Mouse (Mus musculus) adrenal gland, postnatal 14 days (tissue): ENCODE results near the gene Med18. TPM values are rescaled to one million over a fixed set of nuclear protein-coding genes. Genes with fewer than 3 reads are reported as not detected.
"Not testable (repeated sequence)": the region's sequence is repeated elsewhere in the genome, so short reads cannot be mapped to it uniquely, and the experiment has no call there.

ENCODE experiments used
- DNase-seq: peaks from one replicate; pipeline ENCODE4 v3.0.0; 2021; ENCODE audit warnings: mixed read lengths
- total RNA-seq: library from RNA; stranded (reverse); gene quantifications from 2 replicates; pipeline ENCODE4 v1.2.3, GENCODE M21; 2021

Gene Med18
- total RNA-seq, 1 experiment from 2014 or later, result 7.8 TPM

GRCm38 (mm10) chr4:132421923-132422782 is 41.6 kb downstream of the Med18 start, which contains the start of gene Phactr4:
Phactr4 (minus strand) TSS chr4:132422489.
- peak; percentile 99 for DNase-seq

DNA sequence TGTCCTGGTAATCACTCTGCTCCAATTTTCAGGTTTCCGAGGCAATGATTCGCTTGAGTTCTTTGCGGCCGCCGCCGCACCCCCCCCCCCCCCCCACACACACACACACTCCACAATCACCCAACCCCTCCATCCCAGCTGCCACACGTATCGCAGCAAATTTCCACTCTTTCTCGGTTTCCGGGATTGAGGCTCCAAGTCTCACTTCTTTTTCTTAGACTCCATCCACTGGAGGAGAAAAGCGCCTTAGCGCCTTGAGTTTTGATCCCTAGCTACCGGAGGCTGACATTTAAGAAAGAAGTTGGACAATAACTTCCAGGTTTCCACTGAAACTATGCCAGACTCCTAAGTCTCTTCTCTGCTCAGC is 42.2 kb downstream of the Med18 start:
- DNase-seq, result peak; percentile 46

- no peak for DNase-seq
Observed at GRCm38 (mm10) chr4:132420471-132420870, 43.2 kb downstream of the Med18 start.

- DNase-seq, result no peak
Observed at GRCm38 (mm10) chr4:132415966-132416365, 47.8 kb downstream of the Med18 start.

DNA sequence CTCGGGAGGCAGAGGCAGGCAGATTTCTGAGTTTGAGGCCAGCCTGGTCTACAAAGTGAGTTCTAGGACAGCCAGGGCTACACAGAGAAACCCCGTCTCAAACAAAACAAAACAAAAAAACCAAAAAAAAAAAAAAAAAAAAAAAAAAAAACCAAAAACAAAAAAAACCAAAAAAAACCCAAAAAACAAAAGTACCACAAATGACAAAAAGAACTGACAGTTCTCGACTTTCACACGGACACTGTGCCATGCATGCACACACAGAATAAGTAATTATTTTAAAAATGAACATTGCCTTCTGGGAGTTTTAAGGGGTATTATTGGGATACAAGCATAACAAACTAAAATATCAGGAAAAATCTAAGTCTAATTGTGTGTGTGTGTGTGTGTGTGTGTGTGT is 50.5 kb downstream of the Med18 start:
- not testable (repeated sequence) for DNase-seq

DNA sequence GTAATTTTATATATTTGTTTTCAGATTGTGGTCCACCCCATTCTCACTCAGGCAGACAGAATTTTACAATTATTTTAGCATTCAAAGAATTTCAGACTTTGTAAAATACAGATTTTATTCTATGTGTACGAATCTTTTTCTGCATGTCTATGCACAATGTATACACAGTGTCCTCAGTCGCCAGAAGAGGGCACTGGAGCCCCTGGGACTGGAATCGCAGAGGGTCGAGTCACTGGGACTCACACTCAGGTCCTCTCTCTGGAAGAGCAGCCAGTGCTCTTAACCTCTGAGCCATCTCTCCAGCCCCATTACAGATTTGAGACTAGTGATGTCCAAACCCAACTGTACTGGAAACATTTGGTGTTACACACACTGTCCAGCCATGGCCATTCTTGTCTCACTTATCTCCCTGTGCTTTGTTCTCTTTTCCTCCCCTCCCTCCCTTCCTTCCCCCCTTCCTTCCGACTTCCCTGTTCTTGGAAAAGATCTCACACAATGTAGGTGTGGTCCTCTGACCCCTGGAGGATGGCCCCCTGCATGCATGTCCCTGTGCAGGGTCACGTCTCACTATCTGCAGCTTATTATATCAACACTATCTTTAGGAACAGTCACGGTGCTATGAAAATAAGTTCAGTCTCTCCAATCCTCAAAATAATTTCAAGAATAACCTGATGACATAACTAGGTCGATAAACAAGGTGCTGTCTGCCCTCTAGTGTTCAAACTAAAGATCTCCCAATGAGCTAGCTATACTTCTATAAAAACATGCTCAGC is 52.2 kb downstream of the Med18 start:
- DNase-seq, result peak; percentile 51

DNA sequence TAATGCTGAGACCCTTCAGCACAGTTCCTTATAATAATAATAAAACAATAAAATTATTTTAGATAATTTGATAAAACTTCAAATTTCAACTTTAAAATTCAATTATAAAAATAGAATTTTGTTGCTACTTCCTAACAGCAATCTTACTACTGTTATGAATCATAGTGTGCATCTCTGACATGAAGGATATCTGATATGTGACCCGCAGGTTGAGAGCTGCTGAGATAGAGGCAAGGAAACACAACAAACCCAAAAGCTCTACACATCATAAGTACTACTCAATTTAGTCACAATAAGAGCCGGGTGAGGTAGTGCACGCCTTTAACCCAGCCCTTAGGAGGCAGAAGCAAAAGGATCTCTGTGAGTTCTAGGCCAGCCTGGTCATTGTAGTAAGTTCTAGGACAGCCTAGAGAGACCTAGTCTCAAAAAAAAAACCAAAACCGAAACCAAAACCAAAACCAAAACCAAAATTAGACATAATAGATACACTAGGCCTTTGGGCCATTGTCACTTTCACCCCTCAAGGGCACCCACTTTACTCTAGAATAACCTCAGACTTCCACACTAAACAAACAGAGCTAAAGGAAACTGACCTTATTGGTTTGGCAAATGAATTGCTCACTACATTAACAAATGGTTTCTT is 54.0 kb downstream of the Med18 start:
- no peak for DNase-seq

Other genes with a start within 250 kb of the Med18 start
- gene Gmeb1, start 202.3 kb downstream of the Med18 start, total RNA-seq, result 16.2 and 17.3 TPM in 2 replicates
- gene Taf12, start 189.5 kb downstream of the Med18 start, total RNA-seq, result 27.3 and 31.3 TPM in 2 replicates
- 0.93 and 3.5 TPM in 2 replicates for gene Rab42, start 160.5 kb downstream of the Med18 start, total RNA-seq
- 33.2 and 35.3 TPM in 2 replicates for gene Trnau1ap, start 134.4 kb downstream of the Med18 start, total RNA-seq
- gene Rcc1, start 110.3 kb downstream of the Med18 start, total RNA-seq, result 20.6 and 24.9 TPM in 2 replicates
- 40.3 and 46.2 TPM in 2 replicates for gene Phactr4, start 41.4 kb downstream of the Med18 start, total RNA-seq
- gene Sesn2, start 46.6 kb upstream of the Med18 start, total RNA-seq, result 17.8 and 19.8 TPM in 2 replicates
- 357 TPM in 2 replicates for gene Atpif1, start 69.7 kb upstream of the Med18 start, total RNA-seq
- 111 and 114 TPM in 2 replicates for gene Dnajc8, start 71.6 kb upstream of the Med18 start, total RNA-seq
- 1.4 and 1.5 TPM in 2 replicates for gene Ptafr, start 100.1 kb upstream of the Med18 start, total RNA-seq
- gene Eya3, start 175.1 kb upstream of the Med18 start, total RNA-seq, result 26.7 and 27.2 TPM in 2 replicates